Mouse (Mus musculus): ENCODE data around the gene Lmcd1. TPM values are rescaled to one million over a fixed set of nuclear protein-coding genes. Genes with fewer than 3 reads are reported as not detected.

The Lmcd1 gene
- polyA plus RNA-seq, 1 experiment from 2014 or later: 1.2 TPM

DNA sequence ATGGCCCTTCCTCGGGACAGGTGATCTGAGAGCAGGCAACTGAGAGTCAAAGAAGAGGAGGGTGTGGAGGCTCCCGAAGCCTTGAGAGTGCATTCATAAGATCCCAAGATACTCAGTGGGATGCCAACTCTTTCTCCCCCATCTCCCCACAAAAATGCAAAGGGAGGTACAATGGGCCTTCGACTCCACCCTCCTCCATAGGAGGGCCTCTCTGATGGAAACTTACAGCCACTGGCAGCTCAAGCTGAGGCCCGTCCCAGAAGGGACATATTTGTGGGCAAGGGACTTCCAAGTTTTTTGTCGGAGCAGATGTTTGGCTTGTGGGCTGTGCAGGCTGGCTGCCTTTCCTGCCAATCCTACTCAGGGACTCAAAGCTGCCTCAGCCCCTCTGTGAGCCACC, 47.1 kb downstream of the Lmcd1 start:
- H3K9me3 ChIP-seq (ENCODE audit: control insufficient read depth, low read length): no peaks in the 10 kb centered on the region
- H3K4me2 ChIP-seq: no peak overlapping the region
- no peaks in the 10 kb centered on the region for H3K36me3 ChIP-seq (ENCODE audit: control insufficient read depth, insufficient read depth, low read length)
- H3K9ac ChIP-seq (ENCODE audit: low read depth, low read length): no peak overlapping the region
- H3K4me3 ChIP-seq (ENCODE audit: low read depth, low read length): no peak overlapping the region
- DNase-seq (ENCODE audit: low spot score) (no peak), ATAC-seq (replicated peaks; ENCODE audit: low FRiP score) (no peak)
- no peaks in the 10 kb centered on the region for H3K4me1 ChIP-seq (replicated peaks; ENCODE audit: control insufficient read depth, insufficient read depth, low read length)
- H3K27ac ChIP-seq (ENCODE audit: low read depth, low read length): no peak overlapping the region
- WGBS: 56% methylated on average over 5 of the region's 5 CpGs
- H3K27me3 ChIP-seq (replicated peaks; ENCODE audit: control insufficient read depth, insufficient read depth, low read length): no peaks in the 10 kb centered on the region

DNA sequence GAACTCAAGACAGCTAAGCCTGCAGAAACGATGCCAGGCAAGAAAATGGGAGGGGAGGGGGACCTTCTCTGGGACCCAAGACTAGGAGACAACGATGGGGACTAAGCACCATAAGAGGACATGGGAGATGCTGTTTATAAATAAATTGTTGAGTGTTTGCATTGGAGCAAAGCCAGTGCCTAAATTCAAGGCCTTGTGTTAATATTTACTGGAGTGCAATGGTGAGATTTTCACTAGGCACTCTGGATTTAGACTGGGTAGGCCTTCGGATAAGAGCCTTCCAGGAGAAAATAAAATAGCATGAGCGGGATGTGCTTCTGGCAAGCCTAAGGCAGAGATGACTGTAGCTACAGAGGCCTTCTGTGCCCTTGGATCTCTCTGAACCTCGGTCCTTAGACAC, 49.4 kb downstream of the Lmcd1 start:
- H3K4me3 ChIP-seq (ENCODE audit: low read depth, low read length): no peak overlapping the region
- no peak overlapping the region for H3K4me2 ChIP-seq
- WGBS: 70% methylated on average over 5 of the region's 5 CpGs
- H3K27ac ChIP-seq (ENCODE audit: low read depth, low read length): no peak overlapping the region
- DNase-seq (ENCODE audit: low spot score) (no peak), ATAC-seq (replicated peaks; ENCODE audit: low FRiP score) (no peak)
- H3K4me1 ChIP-seq (replicated peaks; ENCODE audit: control insufficient read depth, insufficient read depth, low read length): no peaks in the 10 kb centered on the region
- no peaks in the 10 kb centered on the region for H3K27me3 ChIP-seq (replicated peaks; ENCODE audit: control insufficient read depth, insufficient read depth, low read length)
- no peak overlapping the region for H3K9ac ChIP-seq (ENCODE audit: low read depth, low read length)
- H3K9me3 ChIP-seq (ENCODE audit: control insufficient read depth, low read length): no peaks in the 10 kb centered on the region
- no peaks in the 10 kb centered on the region for H3K36me3 ChIP-seq (ENCODE audit: control insufficient read depth, insufficient read depth, low read length)

DNA sequence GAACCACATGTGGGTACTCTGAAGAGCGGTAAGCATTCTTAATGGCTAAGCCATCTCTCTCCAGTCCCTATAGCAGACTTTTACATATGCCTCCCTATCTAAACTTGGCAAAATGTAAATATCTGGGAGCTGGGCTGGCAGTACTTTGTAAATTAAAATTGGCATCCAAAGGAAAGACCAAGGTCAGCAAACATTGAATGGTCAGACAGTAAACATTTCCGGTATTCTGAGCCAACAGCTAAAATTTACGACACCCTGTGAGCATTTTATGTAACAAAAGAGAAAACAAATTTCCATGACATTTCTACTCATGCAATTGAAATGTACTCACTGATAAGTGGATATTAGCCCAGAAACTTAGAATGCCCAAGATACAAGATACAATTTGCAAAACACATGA, 51.7 kb downstream of the Lmcd1 start:
- no peaks in the 10 kb centered on the region for H3K36me3 ChIP-seq (ENCODE audit: control insufficient read depth, insufficient read depth, low read length)
- no peak for DNase-seq (ENCODE audit: low spot score)
- H3K4me3 ChIP-seq (ENCODE audit: low read depth, low read length): no peak overlapping the region
- H3K9me3 ChIP-seq (ENCODE audit: control insufficient read depth, low read length): no peaks in the 10 kb centered on the region
- H3K27me3 ChIP-seq (replicated peaks; ENCODE audit: control insufficient read depth, insufficient read depth, low read length): no peaks in the 10 kb centered on the region
- 92% methylated on average over 3 of the region's 3 CpGs for WGBS
- ATAC-seq (replicated peaks; ENCODE audit: low FRiP score): no peak
- no peak overlapping the region for H3K9ac ChIP-seq (ENCODE audit: low read depth, low read length)
- no peak overlapping the region for H3K27ac ChIP-seq (ENCODE audit: low read depth, low read length)
- H3K4me2 ChIP-seq: no peak overlapping the region
- no peaks in the 10 kb centered on the region for H3K4me1 ChIP-seq (replicated peaks; ENCODE audit: control insufficient read depth, insufficient read depth, low read length)

DNA sequence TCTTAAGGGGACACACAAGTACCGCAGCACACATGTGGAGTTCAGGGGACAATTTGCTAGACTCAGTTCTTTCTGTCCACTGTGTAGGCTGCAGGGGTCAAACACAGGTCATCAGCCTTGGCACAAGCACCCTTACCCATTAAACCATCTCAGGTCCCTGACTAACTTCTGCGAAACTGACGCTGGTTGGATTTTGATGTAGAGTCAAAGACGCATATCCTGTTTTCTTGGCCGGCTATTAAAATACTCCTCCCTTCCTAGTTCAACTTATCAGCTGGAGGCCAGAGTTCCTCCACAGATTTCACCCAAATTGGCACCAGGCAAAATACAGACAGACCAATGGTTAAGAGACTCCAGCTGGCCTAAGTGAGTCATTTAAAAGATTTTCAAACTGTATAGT, 54.2 kb downstream of the Lmcd1 start:
- ATAC-seq (replicated peaks; ENCODE audit: low FRiP score) (no peak), DNase-seq (ENCODE audit: low spot score) (no peak)
- no peak overlapping the region for H3K9ac ChIP-seq (ENCODE audit: low read depth, low read length)
- 68% methylated on average over 5 of the region's 5 CpGs for WGBS
- no peaks in the 10 kb centered on the region for H3K36me3 ChIP-seq (ENCODE audit: control insufficient read depth, insufficient read depth, low read length)
- H3K27ac ChIP-seq (ENCODE audit: low read depth, low read length): no peak overlapping the region
- H3K27me3 ChIP-seq (replicated peaks; ENCODE audit: control insufficient read depth, insufficient read depth, low read length): no peaks in the 10 kb centered on the region
- H3K4me1 ChIP-seq (replicated peaks; ENCODE audit: control insufficient read depth, insufficient read depth, low read length): no peaks in the 10 kb centered on the region
- H3K9me3 ChIP-seq (ENCODE audit: control insufficient read depth, low read length): no peaks in the 10 kb centered on the region
- no peak overlapping the region for H3K4me2 ChIP-seq
- H3K4me3 ChIP-seq (ENCODE audit: low read depth, low read length): no peak overlapping the region

DNA sequence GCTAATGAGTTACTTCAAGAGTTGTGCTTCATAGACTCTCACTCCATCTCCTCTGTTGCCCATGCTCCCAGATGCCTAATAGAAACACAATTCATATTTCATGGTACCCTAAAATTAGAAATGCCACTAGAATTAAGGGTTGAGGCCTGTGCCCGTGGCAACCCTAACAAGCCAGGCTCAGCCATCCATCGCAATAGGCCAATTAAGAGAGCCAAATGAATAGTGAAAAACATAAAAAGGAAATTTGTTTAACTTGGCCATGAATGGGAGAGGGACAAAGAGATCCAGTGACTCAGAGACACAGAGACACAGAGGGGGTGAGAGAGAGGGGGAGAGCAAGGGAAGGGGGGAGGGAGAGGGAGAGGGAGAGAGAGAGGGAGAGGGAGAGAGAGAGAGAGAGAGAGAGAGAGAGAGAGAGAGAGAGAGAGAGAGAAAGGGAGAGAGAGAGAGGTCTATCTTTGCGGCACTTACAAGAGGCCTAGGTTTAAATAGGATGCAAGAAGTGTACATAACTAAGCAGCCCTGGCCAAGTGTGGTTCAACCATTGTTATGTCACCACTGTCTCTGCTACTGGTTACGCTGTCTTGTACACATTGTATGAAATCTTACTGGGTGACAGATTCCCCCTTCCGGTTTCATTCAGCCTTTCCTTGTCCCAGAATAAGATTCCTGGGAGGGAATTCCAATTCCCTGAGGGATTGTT, 57.1 kb downstream of the Lmcd1 start:
- Histone ChIP-seq H3K36me3 (ENCODE audit: control insufficient read depth, insufficient read depth, low read length) (no peaks in the 10 kb centered on the region), H3K4me2 (no peak overlapping the region), H3K4me3 (ENCODE audit: low read depth, low read length) (no peak overlapping the region), H3K4me1 (replicated peaks; ENCODE audit: control insufficient read depth, insufficient read depth, low read length) (no peaks in the 10 kb centered on the region), H3K27me3 (replicated peaks; ENCODE audit: control insufficient read depth, insufficient read depth, low read length) (no peaks in the 10 kb centered on the region), H3K9me3 (ENCODE audit: control insufficient read depth, low read length) (no peaks in the 10 kb centered on the region), H3K9ac (ENCODE audit: low read depth, low read length) (no peak overlapping the region), H3K27ac (ENCODE audit: low read depth, low read length) (no peak overlapping the region)
- no peak for ATAC-seq (replicated peaks; ENCODE audit: low FRiP score)
- 84% methylated on average over 5 of the region's 5 CpGs for WGBS
- no peak for DNase-seq (ENCODE audit: low spot score)

DNA sequence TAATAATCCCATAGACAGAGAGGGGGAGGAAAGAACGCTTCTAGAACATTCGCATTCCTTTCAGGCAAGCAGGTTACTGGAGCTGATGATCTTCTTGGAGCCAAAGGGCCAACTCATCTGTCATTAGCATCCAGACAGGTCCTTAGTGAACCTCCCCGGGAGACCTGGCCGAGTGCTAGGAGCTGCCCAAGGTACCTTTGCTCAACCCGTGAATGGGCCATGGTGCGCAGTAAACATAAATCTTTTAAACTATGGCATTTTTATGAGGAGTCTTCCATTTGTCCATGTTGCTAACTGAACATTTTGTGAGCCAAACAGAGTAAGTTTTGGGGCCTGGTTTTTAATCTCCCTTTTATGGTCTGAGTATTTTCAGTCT, 57.7 kb downstream of the Lmcd1 start:
- DNase-seq (ENCODE audit: low spot score) (no peak), ATAC-seq (replicated peaks; ENCODE audit: low FRiP score) (no peak)
- 76% methylated on average over 6 of the region's 6 CpGs for WGBS
- Histone ChIP-seq H3K4me3 (ENCODE audit: low read depth, low read length) (no peak overlapping the region), H3K27ac (ENCODE audit: low read depth, low read length) (no peak overlapping the region), H3K4me2 (no peak overlapping the region), H3K9ac (ENCODE audit: low read depth, low read length) (no peak overlapping the region), H3K36me3 (ENCODE audit: control insufficient read depth, insufficient read depth, low read length) (no peaks in the 10 kb centered on the region), H3K4me1 (replicated peaks; ENCODE audit: control insufficient read depth, insufficient read depth, low read length) (no peaks in the 10 kb centered on the region), H3K9me3 (ENCODE audit: control insufficient read depth, low read length) (no peaks in the 10 kb centered on the region), H3K27me3 (replicated peaks; ENCODE audit: control insufficient read depth, insufficient read depth, low read length) (no peaks in the 10 kb centered on the region)

DNA sequence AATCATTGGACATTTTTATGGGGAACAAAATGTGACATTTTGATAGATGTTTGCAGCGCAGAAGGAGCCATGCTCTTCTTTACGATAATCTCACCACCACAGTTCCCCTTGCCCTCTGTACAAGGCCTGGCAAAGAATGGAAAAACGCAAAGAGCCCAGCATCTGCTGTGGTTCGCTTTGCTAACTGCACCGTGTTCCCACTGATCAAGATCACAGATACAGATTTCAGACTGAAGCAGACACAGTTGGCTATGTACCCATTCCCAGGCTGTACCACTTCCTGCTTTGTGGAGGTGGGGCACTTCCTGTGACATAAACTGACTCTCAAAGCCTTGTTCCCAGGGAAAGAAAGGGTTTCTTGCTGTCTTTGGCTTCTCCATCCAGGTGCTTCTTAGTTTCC, 60.4 kb downstream of the Lmcd1 start:
- no peaks in the 10 kb centered on the region for H3K36me3 ChIP-seq (ENCODE audit: control insufficient read depth, insufficient read depth, low read length)
- no peak for ATAC-seq (replicated peaks; ENCODE audit: low FRiP score)
- WGBS: 54% methylated on average over 5 of the region's 5 CpGs
- DNase-seq (ENCODE audit: low spot score): no peak
- no peaks in the 10 kb centered on the region for H3K27me3 ChIP-seq (replicated peaks; ENCODE audit: control insufficient read depth, insufficient read depth, low read length)
- no peaks in the 10 kb centered on the region for H3K4me1 ChIP-seq (replicated peaks; ENCODE audit: control insufficient read depth, insufficient read depth, low read length)
- no peak overlapping the region for H3K4me3 ChIP-seq (ENCODE audit: low read depth, low read length)
- H3K27ac ChIP-seq (ENCODE audit: low read depth, low read length): no peak overlapping the region
- H3K9ac ChIP-seq (ENCODE audit: low read depth, low read length): no peak overlapping the region
- H3K9me3 ChIP-seq (ENCODE audit: control insufficient read depth, low read length): no peaks in the 10 kb centered on the region
- H3K4me2 ChIP-seq: no peak overlapping the region

DNA sequence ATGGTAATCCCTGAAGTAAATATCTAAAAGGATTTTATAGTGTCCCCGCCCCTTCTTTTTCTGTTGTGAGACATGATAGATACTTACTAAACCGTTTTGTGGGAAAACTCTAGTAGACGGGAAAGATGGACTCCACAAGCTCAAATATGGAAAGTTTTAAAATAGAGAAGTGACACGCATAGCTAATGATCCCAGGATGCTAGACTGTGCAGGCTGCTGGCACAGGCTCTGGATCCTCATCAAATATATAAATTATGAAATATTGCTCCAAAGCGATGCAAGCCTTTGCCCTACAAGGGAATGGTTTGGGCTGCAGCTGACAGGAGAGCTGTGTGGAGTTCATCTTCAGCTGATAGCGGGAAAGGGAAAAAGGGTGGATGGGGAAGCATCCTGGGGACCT, 64.1 kb downstream of the Lmcd1 start:
- WGBS: 77% methylated on average over 6 of the region's 6 CpGs
- no peaks in the 10 kb centered on the region for H3K36me3 ChIP-seq (ENCODE audit: control insufficient read depth, insufficient read depth, low read length)
- no peak overlapping the region for H3K27ac ChIP-seq (ENCODE audit: low read depth, low read length)
- no peaks in the 10 kb centered on the region for H3K27me3 ChIP-seq (replicated peaks; ENCODE audit: control insufficient read depth, insufficient read depth, low read length)
- DNase-seq (ENCODE audit: low spot score) (no peak), ATAC-seq (replicated peaks; ENCODE audit: low FRiP score) (no peak)
- H3K4me3 ChIP-seq (ENCODE audit: low read depth, low read length): no peak overlapping the region
- H3K9ac ChIP-seq (ENCODE audit: low read depth, low read length): no peak overlapping the region
- no peak overlapping the region for H3K4me2 ChIP-seq
- H3K4me1 ChIP-seq (replicated peaks; ENCODE audit: control insufficient read depth, insufficient read depth, low read length): no peaks in the 10 kb centered on the region
- no peaks in the 10 kb centered on the region for H3K9me3 ChIP-seq (ENCODE audit: control insufficient read depth, low read length)

DNA sequence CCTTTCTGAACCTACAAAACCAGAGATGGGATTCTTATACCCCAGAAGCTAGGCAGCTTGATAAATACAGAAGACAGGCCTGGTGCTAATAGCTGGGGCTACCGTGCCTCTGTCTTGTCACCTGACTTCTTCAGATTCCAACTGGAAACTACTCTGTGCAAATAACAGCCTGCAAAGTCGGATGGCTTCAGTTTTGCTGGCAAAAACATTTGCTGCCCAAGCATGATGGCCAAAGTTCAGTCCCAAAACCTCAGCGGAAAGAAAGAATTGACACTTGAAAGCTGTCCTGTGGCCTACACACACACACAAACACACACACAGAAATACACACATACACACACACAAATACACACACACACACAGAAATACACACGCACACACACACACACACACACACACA, 65.5 kb downstream of the Lmcd1 start:
- Histone ChIP-seq H3K27ac (ENCODE audit: low read depth, low read length) (no peak overlapping the region), H3K9ac (ENCODE audit: low read depth, low read length) (no peak overlapping the region), H3K9me3 (ENCODE audit: control insufficient read depth, low read length) (no peaks in the 10 kb centered on the region), H3K4me3 (ENCODE audit: low read depth, low read length) (no peak overlapping the region), H3K4me1 (replicated peaks; ENCODE audit: control insufficient read depth, insufficient read depth, low read length) (no peaks in the 10 kb centered on the region), H3K27me3 (replicated peaks; ENCODE audit: control insufficient read depth, insufficient read depth, low read length) (no peaks in the 10 kb centered on the region), H3K36me3 (ENCODE audit: control insufficient read depth, insufficient read depth, low read length) (no peaks in the 10 kb centered on the region), H3K4me2 (no peak overlapping the region)
- ATAC-seq (replicated peaks; ENCODE audit: low FRiP score): no peak
- DNase-seq (ENCODE audit: low spot score): no peak
- whole genome bisulfite sequencing: 80% methylated on average over 4 of the region's 4 CpGs

All from liver, embryonic 11.5 days (tissue).